Mouse (Mus musculus) urinary bladder, postnatal 25 days (tissue): ENCODE measurements around the gene Klb.

Source experiments
- DNase-seq: peaks from one replicate; pipeline ENCODE4 v3.0.0; 2022; ENCODE audit warnings: low spot score

Klb gene

DNA sequence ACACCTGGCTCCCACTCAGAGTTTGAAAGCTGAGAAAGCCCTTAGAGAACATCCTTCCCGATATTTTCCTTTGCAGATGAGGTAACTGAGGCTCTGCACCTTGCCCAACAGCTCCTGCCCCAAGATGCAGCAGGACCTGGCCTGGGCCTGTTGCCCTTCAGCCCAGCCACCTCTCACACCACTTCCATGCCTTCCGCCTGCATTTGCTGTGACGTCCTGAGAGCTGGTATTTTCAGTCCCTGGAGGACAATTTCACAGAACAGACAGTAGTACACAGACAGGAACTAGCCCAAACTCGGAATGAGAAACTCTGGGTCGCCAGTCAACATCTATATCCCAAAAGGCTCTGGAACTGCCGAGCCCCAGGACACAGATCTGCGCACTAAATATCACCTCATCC, 26.6 kb downstream of the Klb start:
- DNase-seq: no peak

DNA sequence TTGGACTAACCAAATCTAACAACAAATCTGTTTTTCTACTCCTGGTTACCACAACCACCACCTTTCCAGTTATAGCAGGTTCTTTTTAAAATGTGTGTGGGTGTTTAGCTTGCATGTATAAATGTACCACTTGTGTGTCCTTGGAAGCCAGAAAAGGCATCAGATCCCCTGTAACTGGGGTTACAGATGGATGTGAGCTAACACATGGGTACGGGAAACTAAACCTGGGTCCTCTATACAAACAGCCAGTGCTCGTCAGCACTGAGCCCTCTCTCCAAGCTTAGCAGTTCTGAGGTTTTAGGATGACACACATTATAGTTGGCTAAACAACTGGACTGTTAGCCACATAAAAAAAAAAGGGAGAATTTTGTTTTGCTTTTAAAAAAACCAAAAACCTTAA, 37.6 kb downstream of the Klb start:
- DNase-seq: no peak

DNA sequence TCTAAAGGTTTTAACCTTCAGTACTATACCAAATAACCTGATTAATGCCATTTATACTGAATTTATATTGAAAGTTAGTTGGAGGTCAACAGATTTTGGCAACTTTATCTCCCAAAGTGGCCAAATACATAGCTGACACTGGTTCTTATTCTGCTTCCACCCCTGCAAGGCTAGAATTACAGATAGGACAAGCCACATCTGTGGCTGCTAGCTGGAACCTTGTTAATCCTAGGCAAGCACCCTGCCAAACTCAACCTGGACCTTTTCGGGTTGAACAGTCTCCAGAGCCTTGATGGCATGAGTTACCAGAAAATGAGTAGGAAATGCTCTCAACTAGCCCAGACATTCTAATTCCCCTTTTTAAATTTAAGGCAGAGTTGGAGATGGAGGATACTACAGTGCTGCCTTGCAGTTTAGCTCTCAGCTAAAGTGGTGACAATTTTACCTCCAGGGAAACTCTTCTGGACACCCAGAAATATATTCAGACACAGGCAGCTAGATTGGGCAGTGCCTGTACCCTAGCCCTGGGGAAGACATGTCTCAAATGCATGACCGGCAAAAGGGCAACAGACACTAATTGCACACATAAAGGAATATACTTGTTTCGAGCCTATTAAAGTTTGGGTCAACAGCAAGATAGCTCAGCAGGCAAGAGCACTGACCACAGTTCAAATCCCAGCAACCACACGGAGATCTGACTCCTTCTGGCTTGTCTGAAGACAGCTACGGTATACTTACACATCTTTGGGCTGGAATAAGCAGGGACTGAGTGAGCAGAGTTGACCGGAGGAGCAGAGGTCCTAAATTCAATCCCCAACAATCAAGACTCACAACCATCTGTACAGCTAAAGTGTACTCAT, 39.1 kb downstream of the Klb start:
- no peak for DNase-seq

DNA sequence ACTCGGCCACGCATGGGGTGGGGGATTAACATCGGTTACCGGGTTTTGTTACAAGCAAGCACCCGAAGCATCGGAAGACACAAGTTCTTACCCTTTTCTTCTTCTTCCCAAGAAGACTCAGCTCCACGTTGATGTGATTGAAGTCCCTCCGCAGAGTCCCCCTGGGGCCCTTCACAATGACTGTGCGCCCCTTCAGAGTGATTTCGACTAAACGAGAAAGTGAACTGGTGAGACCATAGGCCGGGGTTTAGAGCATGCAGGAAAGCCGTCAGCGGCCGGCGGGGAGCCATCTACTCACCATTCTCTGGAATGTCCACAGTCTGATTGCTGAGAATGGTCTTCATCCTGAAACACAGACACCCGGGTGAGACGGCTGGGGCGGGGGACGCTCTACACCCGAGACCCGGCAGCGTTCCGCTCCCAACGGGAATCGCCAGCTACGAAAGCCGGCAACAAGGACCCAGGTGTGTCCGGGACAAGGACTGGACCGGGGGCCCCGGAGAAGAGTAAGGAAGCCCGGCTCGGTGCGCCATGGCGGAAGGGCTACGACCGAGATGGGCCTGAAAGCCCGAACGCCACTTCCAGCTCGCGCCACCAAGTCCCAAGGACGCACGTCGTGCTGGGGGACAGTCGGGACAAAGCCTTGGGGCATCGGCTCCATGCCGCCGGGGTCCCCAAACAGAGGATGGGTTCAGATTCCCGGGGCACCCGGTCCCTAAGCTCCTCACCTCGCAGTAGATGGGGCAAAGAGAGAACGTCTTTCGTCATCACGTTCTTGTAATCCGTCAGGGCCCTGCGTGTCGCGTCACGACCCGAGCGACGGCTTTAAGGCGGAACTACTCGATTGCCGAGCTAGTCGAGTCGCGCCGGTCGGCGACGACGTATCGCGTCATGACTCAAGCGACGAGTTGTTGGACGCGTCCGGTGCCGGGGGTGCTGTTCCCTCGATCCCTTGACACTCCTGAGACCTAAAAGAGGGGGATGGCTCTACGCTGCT, 42.8 kb downstream of the Klb start, which contains the start of the genes Rpl9 and Lias:
Rpl9 (minus strand) TSS at position 797 of the 997 bp plus-strand sequence.
Lias (plus strand) TSS at position 850 of the 997 bp plus-strand sequence.
- DNase-seq: peak; percentile 99

DNA sequence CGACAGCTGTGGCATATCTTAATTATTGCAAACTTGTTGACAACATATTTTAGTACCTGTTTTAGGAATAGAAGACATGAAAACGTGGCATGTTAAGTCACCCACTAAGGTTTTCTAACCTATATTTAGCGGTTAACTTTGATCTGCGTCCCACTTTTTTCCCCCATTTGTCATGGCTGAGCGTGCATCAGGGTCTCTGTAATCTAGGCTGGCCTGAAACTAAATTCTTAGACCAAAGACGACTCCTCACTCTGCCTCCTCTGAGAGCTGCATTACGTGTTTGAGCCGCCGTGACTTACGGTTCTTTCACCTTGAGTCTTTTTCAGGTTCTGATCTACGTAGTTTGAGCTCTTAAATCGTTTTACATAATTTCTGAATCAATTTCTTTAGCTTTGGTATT, 43.6 kb downstream of the Klb start:
- no peak for DNase-seq

DNA sequence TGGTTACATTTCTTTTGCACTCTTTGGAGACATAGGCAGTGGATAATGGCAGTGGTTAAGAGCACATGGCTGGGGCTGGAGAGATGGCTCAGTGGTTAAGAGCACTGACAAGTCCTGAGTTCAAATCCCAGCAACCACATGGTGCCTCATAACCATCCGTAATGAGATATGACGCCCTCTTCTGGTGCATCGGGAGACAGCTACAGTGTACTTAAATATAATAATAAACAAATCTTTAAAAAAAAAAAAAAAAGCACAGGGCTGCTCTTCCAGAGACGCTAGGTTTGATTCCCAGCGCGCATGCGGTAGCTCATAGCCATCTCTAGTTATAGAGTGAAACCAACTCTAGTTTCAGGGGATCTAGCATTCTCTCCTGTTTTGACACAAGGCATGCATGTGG, 46.3 kb downstream of the Klb start:
- DNase-seq: no peak

DNA sequence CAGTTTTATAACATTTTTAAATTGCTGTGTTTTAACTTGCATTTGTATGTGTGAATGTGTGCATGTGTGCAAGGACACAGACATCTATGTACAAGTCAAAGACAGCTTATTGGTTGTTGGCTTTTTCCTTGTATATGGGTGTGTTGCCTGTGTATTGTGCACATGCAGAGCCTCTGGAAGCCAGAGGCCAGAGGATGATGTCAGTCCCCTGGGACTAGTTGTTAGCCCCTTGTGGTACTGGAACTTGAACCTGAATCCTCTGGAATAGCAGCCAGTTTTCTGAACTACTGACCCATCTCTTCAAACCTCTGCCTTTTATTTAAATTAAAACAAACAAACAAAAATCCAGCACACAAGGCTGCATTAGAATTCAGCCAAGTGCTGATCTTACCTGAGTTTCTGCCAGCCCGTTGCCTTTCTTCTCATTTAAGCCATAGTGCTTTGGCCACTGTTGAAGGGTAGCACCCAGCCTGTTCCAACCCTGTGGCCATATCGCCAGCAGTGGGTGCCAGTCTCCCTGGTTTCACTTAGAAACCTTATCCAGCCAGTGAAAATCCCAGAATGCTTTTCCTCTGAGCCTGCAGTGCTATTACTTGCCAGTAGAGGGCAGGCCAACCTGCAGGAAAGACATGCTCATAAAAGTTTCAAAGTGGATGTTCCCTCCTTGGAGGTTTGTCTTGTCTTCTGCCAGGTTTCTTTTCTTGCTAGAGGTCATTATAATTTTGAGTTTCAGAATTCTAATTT, 53.3 kb downstream of the Klb start:
- DNase-seq: peak; percentile 77

DNA sequence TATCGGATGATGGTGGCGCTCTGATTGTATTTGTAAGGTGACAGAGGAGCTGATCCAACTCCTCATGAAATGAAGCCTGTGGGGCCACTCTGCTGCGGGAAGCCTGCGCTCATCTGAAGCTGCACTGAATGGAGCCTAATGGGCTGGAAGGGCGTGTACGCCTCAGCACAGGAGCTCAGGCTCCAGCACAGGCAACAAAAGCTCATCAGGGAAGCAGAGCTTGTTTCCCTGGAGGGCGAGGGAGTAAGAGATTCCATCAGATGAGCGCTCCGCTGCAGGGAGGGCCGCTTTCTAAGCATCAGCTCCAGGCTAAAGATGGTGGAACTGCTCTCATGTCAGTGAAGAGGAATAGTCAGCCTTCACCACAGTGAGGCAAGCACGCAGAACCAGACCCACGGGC, 59.9 kb downstream of the Klb start:
- DNase-seq: no peak

DNA sequence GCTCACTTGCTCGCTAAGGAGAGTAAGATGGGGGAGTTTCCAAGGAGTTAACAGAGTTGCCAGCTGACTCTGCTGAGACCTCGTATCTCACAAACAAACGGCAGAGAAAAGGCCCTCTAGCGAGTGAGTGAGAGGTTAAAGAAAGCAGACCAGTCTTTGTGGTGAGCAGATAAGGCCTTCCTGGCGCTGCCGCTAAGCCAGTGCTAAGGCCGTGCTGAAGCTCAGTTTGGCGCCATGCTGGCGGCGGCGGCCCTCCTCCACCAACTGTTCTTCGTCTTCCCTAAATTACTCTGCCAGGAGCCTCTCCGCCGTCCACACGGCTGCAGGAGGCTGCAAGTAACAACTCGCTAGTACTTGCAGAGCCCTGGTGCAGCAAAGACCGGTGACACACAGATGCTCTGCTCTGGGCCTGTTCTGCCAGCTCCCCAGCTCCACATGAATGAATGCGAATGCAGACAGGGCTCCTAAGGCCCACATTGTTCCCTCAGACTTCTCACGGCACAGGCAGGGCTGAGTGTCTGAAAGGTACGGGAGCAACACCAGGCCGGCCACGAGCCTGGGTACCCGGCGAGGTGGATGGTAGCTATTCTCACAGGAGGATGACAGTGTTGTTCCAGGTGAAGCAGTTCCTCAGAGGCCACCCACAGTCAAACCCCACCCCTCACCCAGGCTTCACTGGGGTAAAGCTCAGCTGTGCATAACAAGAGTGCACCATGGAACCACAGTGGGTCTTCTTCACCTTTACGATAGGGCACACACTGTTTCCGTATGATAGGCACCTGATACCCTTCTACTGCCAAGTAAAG, 67.7 kb downstream of the Klb start:
- DNase-seq: peak; percentile 41

DNA sequence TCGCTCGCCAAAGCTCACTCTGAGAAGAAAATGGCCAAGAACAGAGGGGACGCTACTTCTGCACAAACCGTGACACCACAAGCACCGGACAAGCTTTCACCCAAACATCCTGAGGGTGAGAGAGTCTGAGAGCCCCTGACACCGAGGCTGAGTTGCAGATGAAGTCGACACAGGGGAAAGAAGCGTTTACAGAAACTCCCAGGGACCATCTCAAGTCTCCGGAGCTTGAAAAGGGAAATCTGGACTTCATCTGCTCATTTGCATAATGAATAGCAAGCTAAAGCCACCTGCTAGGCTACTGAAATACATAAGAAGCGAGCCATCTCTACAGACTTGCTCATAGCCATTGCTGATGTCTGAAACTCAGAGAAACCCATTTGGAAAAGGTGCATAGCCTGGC, 71.0 kb downstream of the Klb start:
- no peak for DNase-seq

DNA sequence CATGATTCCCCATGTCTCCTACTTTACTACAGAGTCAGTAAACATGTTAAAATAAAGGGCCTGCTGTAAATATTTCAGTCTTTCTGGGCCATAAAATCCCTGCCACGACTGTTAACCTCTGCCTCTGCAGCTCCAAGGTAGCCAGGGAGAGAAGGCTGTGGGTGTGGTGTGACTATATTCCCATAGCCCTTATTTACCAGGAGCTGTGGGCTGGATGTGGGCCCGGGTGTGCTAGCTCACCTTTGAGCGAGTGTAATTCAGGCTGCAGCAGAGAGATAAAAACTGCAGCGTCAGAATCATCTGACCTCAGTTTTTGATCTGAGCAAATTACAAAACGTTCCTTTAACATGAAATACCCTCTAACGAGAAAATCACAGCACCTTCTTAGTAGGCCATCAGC, 72.7 kb downstream of the Klb start:
- DNase-seq: no peak

DNA sequence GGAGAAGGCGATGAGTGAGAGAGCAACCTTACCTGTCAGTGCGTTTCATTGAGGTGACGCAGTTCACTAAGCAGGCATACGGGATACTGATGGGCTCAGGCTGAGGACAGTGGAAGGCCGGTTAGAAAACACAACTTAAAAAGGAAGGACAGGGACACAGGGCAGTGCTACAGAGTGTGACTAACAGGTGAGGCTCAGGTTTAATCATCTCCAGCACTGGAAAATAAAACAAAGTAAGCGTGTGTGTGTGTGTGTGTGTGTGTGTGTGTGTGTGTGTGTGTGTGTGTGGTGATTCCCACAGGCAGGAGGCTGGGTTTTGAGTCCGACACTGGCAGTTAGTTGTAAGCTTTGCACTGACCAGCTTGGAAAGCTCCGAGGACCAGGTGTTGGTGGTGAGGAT, 74.7 kb downstream of the Klb start:
- no peak for DNase-seq

DNA sequence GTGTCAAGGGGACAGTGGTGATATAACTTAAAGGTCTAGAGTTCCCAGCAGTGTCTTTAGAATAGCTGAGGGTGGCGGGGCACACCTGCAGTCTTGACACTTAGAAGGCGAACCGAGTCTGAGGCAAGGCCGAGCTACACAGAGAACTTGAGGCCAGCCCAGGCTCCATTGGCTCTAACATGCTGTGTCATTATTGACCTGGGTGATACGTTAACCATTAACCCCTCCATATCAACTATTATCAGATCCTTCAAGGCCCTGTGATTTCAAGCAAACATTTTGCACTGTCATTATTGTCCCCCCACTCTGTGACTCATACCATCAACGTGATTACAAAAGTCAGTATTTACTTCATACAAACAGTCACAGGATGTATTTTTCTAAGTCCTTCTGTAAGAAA, 76.1 kb downstream of the Klb start:
- DNase-seq: no peak

DNA sequence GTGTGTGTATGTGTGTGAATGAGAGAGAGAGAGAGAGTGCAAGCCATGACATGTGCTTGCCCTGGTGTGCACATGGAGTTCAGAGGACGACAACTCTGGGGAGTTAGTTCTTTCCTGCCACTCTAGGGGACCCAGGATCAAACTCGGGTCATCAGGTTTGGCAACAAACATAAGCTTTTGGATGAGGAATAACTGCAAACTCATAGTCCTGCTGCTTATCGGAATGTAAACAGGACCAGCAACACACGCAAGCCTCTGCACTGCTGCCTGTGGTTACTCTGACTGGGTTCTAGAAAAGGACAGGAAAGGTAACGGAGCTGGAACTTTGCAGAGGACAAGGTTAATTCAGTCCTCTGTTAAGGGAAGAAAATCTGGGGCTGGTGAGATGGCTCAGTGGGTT, 77.1 kb downstream of the Klb start:
- no peak for DNase-seq

DNA sequence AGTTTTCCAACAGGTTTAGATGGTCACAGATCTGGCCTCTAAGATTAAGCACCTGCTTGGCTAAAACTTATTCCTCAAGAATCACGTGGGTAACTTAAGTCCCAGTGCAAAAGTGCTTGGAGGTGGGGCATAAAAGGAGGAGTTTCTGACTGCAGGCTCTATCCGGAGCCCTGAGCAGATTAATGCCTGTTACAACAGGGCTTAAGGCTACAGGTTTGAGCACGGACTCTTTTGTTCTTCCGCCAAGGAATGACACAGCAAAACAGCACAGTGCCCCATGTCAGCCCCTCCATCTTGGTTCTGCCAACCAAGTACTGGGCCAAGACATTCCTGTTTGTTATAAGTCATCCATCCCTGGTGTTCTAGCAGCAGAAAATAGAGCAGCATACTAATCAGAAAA, 80.2 kb downstream of the Klb start:
- no peak for DNase-seq

DNA sequence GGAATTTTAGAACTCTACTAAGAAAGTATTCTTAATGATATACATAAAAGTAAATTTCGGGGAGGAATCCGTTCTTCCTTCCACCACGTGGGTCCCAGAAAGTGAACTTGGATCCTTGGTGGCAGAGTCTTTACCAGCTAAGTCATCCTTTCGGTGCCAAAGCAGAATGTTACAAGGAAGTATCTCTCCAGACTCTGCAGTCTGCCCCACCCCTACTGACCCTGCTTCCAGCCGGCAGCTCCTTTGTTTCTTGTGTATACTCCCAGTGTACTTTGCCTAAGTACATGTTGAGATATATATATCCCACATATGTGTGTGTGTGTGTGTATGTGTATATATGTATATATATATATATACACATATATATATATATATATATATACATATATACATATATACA, 81.3 kb downstream of the Klb start:
- no peak for DNase-seq
